Mouse (Mus musculus): ENCODE data around the gene Mob3c.

Gene Mob3c
- long read RNA-seq, experiment 1, transcript Mob3c-201 (4 exons, 2,884 nt), result major isoform, 13 of 17 reads
- long read RNA-seq, experiment 1, partial matches to known transcripts, result 3 of 17 reads
- long read RNA-seq, experiment 1, other reads (novel, unspliced or antisense), result 1 of 17 reads
- long read RNA-seq, experiment 2, transcript Mob3c-201 (4 exons, 2,884 nt), result major isoform, 24 of 25 reads
- long read RNA-seq, experiment 2, partial matches to known transcripts, result 0 of 25 reads
- long read RNA-seq, experiment 2, other reads (novel, unspliced or antisense), result 1 of 25 reads

DNA sequence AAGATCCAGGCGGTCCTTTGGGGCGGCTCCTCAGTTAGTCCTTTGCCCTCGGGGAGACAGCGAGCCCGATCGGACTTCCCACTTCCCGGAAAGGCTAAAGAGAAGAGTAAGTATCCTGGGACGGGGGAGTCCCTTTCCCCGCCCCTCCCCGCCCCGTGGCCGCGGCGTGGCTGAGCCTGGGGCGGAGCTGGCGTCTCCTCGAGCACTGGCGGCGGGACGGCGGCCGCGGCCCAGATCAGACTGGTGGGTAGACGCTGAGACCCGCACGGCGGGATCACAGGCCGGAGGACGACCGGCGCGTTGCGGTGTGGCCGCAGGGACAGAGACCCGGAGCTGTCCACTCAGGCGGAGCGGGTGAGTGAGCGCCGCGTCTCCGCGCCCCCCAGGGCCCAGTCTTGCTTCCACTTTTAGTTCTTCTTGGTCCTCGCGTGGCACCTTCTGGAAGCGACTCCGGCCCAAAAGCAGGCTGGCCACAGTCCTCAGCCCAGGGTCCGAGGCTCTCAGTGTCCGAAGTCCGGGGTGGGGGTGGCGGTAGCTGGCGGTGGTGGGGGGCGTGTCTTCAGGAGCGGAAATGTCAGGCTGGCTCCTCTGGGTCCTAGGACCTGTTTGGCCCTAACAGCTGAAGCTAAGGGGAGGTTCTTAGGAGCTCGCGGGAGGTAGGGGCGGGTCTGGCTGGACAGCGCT is at the start of gene Mob3c:
Gene Mob3c (plus strand): TSS at position 205 of the 684 bp plus-strand sequence.
- intact Hi-C loops (cut with DNase I), result no loop called here

DNA sequence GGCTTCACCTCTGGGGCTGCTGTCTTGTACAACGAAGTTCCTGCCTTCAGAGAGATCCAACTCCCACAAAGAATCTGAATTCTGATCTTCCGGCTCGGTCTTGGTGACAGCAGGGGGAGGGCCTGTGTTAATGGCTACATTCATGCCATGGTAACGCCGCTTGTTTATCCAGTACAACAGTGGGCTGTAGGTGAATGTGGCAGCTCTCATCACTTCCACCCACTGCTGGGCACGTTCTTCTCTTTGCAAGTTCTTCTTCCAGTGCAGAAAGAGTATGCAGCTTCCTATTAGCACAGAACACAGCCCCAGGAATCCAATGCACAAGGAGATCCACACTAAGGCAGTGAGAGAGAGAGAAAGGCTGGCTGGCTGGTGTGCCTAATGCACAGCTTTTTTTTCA is 47.6 kb upstream of the Mob3c start:
- intact Hi-C loops (cut with DNase I), result no loop called here

DNA sequence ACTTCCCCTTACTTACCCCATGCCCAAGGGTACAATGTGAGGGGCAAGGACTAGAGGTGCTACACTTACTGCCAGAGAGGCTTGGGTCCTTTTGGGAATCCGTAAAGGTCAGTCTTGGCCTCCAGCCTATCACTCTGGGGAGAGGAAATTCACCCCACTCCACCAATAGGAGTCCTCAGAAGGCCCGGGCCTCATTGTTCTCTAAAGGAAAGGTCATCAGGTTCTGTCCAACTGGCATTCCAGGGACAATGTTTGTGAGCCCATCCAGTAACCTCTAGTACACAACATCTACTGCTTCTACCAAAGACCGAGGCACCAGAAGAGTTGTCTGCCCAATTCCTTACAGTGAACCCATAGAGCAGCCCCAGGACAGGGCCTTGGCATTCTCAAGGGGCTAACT is 47.0 kb upstream of the Mob3c start, which contains the start of gene Tex38:
Gene Tex38 (minus strand): TSS at position 101 of the 400 bp plus-strand sequence.
- intact Hi-C loops (cut with DNase I), result no loop called here

DNA sequence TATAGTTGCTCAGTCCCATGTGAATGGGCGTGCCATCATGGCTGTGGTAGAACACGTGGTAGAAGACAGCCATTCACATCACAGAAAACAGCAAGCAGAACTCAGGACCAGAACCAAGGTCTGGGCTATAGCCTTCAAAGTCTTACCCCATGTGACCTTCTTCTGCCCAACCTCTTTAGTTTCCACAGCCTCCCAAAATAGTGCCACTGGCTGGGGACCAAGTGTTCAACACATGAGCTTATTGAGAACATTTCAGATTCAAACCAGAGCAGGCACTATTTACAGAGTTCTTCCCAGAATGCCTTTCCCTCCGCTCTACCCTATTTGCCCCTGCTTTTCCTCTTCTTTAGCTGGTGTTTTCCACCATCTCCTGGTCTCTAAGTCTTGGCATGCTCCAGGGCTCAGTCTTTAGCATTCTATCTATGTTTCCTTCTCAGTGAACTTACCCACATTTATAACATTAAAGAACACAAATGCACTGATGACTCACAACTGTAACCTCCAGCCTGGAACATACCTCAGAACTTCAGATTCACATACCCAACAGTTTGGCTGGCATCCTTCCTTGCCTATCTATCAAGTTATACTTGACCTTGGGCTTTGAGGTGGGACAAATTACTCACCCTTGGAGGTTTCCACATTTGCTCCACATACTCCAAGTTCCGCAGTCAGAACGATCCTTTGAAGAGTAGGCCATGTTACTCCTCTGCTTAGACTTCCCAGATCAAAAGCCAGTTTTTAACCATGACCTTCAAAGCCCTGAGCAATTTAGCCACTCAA is 45.7 kb upstream of the Mob3c start:
- intact Hi-C loops (cut with DNase I), result no loop called here

DNA sequence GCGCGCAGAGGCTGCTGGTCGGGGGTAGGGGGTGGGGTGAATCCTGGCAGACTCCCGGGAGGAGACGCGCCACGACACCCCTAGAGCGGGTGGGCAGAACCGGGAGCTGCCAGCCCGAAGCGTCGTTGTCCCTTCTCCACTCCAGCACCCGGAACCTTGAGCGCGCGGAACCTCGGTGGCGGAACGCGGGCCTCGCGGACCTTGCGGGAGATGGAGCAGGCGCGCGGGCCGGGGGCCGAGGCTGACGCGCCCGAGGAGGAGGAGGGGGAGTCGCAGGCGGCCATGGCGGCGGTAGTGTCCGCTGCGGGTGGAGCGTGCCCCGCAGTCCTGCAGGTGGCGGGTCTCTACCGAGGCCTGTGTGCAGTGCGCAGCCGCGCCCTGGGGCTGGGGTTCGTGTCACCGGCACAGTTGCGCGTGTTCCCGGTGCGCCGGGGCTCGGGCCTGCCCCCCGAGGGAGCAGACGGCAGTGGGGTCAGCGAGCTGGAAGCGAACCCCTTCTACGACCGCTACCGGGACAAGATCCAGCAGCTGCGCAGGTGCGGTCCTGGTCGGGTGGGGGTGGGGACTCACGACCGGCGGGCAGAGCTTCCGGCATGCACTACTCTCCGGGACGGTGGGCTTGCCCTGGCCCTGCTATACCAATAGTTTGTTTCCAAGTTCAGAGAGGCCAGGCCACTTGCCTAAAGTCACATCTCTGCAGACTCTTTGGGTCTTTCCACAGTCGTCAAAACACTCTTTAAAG is 43.0 kb upstream of the Mob3c start, which contains the start of gene Atpaf1:
Gene Atpaf1 (plus strand): TSS at position 44 of the 742 bp plus-strand sequence.
- intact Hi-C loops (cut with DNase I), result no loop called here

DNA sequence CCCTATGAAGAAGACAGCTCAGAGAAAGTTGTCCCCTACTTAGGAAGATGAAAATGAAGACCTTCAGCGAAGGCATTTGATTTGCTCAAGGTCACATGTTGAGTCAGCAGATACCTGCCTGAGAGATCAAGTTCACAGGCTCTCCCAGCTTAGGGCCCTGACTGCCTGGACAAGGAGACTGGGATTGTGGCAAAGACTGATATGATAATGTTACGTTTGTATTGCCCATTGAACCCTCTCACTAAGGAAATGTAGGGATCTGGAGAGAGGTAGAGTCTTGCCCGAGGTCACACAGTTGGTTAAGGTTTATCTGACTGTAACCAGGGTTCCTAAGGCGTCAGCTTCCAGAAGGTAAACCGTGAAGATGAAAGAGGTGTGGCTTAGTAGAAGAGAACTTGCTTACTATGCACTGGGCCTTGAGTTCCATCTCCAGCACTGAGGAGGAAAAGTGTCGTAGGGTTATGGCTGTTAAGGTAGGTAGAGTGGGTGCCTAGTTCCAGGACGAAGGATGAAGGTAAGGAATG is 42.3 kb upstream of the Mob3c start:
- intact Hi-C loops (cut with DNase I), result no loop called here

DNA sequence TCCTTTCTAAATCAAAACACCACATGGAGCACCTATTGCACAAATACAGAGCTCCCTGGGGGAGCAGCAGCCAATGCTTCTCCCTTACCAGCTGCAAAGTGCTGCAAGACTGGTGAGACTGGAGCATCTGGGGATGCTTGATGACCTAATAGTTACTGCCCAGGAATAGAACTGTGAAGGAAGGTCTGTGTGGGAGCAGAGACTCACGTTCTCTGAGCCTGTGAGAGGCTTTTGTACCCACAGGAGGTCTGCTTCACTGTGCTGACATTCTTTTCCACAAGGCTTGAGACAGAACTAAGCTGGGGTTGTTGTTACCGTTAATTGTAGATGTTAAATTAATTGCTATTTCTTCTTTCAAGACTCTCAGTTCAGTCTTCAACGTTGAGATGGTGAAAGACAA is 37.0 kb upstream of the Mob3c start:
- intact Hi-C loops (cut with DNase I), result no loop called here

DNA sequence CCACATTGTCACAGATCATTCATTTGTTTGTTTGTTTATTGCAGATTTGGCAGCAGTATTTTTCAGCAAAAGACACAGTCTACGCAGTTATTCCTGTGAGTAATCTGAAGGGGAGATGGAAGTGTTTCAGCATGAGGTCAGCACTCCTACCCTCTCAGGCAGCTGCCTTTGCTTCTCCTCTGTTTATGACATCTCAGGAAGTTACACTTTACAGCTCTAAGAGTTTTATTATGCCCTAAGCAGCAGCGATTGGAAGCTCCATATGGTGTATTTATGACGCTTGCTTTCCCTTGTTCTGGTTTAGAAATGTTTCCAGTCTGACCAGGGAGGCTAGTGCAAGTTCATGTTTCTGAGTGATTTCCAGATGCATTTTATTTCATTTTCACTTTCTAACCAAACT is 32.5 kb upstream of the Mob3c start:
- intact Hi-C loops (cut with DNase I), result no loop called here

DNA sequence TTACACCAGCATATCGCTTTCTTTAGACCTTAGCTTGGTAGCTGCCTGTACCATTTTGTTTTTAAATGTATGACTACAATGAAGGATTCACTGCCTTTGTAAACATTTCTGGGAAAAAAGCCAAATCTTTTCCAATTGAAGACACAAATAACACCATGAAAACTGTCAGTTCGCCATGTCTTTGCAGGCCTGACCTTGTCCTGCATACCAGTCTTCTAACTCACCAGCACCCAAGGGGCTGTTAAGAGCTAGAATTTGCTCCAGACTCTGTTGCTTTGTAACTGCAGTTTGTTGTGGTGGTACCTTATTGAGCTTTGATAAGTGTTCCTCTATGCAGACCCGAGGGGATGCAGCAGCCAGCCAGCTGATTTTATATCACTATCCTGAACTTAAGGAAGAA is 27.9 kb upstream of the Mob3c start:
- intact Hi-C loops (cut with DNase I), result no loop called here

DNA sequence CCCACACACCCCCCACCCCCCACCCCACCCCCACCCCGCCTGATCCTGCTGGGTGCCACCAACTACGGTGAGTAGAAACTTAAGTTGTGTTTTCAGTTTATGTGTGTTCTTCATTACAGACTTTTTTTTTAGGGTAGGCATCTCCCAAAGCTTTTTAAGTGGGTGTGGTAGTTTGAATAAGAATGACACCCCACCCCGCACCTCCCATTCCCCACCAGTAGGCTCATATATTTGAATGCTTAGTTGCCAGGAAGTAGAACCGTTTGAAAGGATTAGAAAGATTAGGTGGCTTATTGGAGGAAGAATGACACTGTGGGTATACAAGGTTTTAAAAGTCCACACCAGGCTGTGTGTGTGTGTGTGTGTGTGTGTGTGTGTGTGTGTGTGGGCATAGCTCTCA is 15.6 kb upstream of the Mob3c start:
- intact Hi-C loops (cut with DNase I), result no loop called here

DNA sequence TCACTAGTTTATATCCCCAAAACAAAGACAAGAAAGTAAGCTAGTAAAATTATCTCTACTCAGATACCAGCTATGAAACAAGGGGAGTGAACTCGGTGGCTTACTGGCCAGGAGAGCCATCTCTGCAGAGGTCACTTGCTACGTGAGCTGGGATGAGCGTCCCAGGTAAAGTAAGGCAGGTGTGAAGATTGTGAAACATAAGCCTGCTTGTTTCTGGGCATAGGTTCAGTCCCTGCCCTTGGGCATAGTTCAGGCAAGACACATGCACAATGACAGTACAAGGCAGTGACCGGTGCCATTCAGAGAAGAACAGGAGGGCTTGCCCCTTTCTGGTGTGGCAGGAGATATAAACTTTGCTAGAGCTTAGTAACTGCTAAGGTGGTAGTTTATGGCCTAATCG is 12.3 kb upstream of the Mob3c start:
- intact Hi-C loops (cut with DNase I), result no loop called here

DNA sequence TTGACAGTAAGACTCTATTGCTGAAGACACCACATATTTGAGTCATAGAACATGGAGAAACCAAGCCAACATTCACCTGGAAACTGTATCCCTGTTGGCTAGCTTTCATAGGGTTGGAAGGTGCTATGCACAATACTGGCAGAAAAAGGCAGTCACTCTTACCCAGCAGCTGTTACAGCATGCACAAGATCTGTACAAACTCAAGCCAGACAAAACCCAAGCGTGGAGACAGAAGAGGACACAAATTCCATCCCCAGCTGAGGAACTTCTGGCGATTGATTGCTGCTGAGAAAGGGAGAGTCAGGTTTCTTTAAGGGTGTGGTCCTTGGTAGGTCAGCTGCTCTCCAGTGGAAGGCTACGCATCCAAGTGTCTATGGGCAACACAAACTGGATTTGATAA is 7.7 kb upstream of the Mob3c start:
- intact Hi-C loops (cut with DNase I), result no loop called here

DNA sequence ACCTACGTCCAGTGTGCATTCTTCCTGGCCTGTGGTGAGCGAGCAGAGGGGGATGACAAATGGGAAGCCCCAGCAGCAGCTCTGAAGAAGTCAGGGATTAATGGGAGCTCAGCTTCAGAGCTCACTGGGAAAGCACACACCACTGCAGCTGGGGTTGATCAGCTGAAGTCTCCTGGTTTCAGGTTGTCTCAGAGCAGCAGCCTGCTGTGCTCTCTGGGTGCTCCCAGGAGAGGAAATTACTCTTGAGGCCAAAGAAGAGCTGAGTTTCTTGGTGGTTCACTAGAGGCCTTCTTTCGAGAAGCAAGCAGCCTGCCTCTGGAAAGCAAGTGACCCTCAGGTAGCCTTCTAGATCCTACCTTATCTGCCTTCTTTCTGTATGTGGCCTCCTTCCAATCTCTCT is 6.9 kb upstream of the Mob3c start:
- intact Hi-C loops (cut with DNase I), result no loop called here

DNA sequence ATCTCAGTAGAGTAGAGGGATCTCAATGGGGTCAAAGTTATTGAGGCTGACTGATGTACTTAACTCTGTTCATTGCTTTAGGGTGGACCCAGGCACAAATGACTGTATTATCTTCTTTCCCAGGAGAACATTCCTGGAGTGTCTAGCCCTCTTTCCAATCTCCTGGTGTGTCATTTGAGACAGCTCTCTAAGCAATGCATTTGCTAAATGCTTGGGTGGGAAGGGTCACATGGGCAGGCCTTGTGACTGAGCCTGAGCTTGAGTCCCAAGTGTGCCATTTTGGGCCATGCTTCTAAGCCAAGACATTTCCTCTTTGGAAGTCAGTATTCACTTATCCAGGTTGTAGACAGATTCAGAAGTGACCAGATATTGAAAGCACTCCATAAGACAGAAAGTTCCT is 6.5 kb upstream of the Mob3c start:
- intact Hi-C loops (cut with DNase I), result no loop called here

DNA sequence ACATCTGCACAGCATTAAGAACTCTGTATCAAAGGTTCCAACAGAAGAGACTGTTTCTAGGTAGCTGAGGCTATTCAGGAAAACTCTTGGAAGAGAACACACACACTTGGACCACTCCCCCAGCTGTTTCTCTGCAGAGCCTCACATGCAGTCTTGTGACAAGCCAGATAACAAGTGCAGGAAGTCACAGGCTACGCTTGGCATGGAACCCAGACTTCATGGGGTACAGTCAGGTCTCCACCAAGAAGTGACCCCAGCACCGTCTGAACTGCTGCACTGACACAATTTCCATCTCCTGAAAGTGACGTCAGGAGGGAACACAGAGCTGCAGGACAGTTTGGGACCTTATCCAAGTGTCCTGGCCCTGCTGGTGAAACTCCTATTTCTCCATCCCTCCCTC is 6.0 kb upstream of the Mob3c start:
- intact Hi-C loops (cut with DNase I), result no loop called here

DNA sequence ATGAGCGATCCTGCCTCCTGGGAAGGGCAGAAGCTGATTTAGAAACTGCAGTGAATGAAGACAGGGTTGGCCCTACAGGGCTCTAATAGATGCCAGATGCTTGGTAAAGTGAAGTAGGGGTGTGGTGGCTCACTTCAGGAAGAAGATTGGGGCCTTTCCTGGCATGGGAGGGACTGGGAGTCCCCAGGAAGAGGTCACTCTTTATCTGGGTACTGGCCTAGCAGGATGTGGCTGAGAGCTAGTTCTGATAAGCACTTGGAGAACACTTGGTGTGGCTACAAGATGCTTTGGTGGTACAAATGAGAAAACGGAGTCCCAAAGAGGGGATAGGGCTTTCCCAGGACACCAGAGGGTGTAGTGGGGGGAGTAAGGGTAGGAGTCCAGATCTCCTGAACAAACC is 3.7 kb upstream of the Mob3c start:
- intact Hi-C loops (cut with DNase I), result no loop called here

DNA sequence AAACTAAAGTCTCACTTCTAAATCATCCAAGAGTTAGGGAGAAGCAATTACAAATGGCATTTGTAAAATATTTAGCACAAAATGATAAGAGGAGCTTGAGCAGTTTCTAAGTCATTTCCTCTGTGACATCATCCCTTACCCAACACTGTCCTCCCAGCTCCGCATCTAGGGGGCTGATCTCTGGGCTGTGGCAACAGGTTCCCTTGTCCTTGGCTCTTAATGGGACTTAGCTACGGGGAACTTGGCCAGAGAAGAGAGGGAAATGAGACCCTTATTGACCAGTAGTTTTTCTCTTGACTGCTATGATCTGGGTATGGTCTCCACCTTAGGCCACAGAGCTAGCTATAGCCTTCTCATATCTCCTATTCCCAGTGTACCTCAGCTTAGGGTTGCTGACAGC is 2.6 kb upstream of the Mob3c start:
- intact Hi-C loops (cut with DNase I), result no loop called here

DNA sequence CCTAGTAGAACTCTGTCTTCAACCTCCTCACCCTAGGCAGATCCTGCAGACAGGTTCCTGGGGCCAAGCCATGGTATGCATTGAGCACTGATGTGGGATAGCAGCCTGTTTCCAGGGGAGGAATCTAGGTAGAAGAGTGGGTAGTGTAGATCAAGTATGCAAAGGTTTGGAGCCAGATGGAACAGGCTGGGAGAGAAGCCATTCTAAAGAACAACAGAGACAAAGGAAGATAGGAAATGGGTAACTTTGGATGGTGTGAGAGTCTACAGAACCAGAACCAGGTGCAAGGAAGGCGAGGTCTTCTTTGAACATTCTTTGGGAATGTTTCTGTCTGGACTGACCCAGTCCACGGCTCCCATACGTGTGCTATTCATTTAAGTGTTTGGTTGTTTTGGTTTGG is 826 bp upstream of the Mob3c start:
- intact Hi-C loops (cut with DNase I), result no loop called here

DNA sequence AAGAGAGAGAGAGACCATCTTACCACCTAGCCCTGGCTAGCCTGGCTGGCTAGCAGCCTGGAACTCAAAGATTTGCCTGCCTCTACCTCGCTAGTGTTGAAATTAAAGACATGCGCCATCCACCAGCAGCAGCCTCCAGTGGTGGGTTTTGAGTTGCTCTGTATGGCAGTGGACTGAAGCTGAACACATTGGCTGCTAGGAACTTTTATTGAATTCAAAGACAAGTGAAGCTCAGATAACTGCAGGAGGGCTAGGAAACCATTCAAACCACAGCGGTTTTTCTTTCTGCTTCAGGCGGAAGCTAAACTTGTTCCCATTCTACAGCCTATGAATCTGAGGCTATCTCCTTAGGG is 381 bp upstream of the Mob3c start:
- intact Hi-C loops (cut with DNase I), result no loop called here

DNA sequence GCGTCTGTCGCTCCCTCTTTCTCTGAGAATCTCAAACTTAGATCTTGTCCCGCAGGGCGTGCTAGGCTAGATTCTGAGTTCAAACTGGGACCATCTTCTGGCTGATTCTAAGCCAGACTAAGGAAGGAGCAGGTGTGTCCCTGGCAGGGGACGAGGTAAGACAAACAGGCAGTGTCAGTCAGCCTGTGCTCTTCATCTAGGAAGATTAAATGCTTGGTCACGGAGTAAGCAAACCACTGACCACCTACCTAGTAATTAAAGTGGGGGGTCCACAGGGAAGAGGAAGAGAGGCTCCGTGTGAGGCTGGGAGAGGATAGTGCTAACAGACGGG is 645 bp downstream of the Mob3c start:
- intact Hi-C loops (cut with DNase I), result no loop called here

DNA sequence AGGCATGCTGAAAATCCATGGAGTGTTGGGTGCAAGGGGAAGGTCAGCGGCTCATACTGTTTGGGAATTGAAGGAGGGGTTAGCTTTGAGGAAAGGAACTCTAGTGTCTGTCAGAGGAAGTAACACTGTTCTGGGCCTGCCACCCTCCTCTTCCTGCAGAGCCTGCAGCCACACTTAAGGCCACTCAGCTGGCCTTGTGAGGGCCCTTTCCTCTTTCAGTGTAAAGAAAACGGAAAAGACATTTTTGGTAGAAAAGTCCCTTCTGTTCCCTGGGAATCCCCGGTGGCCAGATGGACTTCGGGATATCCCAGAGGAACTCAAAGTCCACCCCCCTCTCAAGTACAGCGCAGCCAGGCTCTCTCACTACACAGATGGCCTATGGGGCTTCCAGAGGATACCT is 2.6 kb downstream of the Mob3c start:
- intact Hi-C loops (cut with DNase I), result no loop called here

DNA sequence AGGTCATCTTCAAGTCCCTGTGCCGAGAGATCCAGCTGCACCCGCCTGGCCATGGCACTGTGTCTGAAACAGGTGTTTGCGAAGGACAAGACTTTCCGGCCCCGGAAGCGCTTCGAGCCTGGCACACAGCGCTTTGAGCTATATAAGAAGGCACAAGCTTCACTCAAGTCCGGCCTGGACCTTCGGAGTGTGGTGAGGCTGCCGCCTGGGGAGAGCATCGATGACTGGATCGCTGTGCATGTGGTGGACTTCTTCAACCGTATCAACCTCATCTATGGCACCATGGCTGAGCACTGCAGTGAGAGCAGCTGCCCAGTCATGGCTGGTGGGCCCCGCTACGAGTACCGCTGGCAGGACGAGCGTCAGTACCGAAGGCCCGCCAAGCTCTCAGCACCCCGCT is 3.3 kb downstream of the Mob3c start:
- intact Hi-C loops (cut with DNase I), result no loop called here

Data from adrenal gland (tissue).